Mouse (Mus musculus): ENCODE results near the gene Plk5. TPM values are rescaled to one million over a fixed set of nuclear protein-coding genes. Genes with fewer than 3 reads are reported as not detected.
A peak's percentile ranks its signal among the peaks of the same experiment; 100 is the strongest.
"Not testable (repeated sequence)": the region's sequence is repeated elsewhere in the genome, so short reads cannot be mapped to it uniquely, and the experiment has no call there.

Gene Plk5
- polyA plus RNA-seq, 1 experiment from 2014 or later = 11.0 TPM

GRCm38 (mm10) chr10:80341491-80342304 lies 14.6 kb upstream of the Plk5 start:
- Histone ChIP-seq H3K4me3 (ENCODE audit: low read depth, low read length) (peak overlapping the region; percentile 34; the same call in 1 of the 2 replicates), H3K27ac (ENCODE audit: low read length) (no peak overlapping the region), H3K9ac (ENCODE audit: low read depth, low read length) (no peak overlapping the region), H3K27me3 (ENCODE audit: control insufficient read depth, insufficient read depth, low read depth, low read length) (peaks cover 59% of the 10 kb centered on the region), H3K4me2 (ENCODE audit: low read length) (peak overlapping the region; percentile 59), H3K36me3 (ENCODE audit: control insufficient read depth, insufficient read depth, low read length) (no peaks in the 10 kb centered on the region), H3K4me1 (ENCODE audit: control insufficient read depth, insufficient read depth, low read length) (peaks cover 12% of the 10 kb centered on the region), H3K9me3 (replicated peaks; ENCODE audit: control insufficient read depth, low read length, poor library complexity, severe bottlenecking) (no peaks in the 10 kb centered on the region)
- WGBS = 3% methylated on average over 46 of the region's 47 CpGs
- ATAC-seq = peak; percentile 16; the same call in 1 of the 2 replicates

GRCm38 (mm10) chr10:80342305-80342748 lies 13.9 kb upstream of the Plk5 start:
- Histone ChIP-seq H3K4me1 (ENCODE audit: control insufficient read depth, insufficient read depth, low read length) (peaks cover 12% of the 10 kb centered on the region), H3K36me3 (ENCODE audit: control insufficient read depth, insufficient read depth, low read length) (no peaks in the 10 kb centered on the region), H3K9ac (ENCODE audit: low read depth, low read length) (no peak overlapping the region), H3K4me2 (ENCODE audit: low read length) (peak overlapping the region; percentile 59), H3K9me3 (replicated peaks; ENCODE audit: control insufficient read depth, low read length, poor library complexity, severe bottlenecking) (no peaks in the 10 kb centered on the region), H3K27me3 (ENCODE audit: control insufficient read depth, insufficient read depth, low read depth, low read length) (peaks cover 62% of the 10 kb centered on the region), H3K4me3 (ENCODE audit: low read depth, low read length) (peak overlapping the region; percentile 34), H3K27ac (ENCODE audit: low read length) (no peak overlapping the region)
- peak; percentile 43 for ATAC-seq
- 2% methylated on average over 26 of the region's 26 CpGs for WGBS

DNA sequence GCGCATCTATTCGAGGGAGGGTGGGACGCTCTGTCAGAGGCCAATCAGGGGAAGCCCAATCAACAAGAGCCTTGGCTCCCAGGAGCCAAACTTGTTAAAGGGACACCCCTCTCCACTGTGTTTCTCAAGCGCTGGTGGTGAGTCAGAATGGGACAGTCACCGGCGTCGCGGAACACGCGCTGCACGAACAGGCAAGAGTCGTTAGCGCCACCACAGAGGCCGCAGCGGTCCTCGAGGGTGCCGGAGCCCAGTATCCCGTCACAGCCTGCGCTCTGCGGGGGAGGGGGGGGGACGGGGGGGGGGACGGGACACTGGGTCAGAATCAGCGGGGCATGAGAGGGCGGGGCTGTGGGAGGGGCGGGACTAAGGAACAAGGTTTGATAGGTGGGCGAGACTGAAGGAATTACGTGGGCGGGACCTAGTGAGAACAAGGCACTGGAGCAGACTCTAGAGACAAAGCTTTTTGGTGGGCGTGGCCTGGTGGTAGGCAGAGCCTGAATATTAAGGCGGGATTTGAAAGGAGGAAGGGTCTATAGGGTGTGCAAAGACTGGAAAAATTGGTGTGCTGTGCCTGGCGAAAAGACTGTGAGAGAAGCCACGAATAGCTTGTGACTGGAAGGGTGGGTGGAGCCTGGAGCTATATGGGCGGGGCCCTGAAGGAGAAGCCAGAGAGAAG lies 13.4 kb upstream of the Plk5 start:
- H3K4me3 ChIP-seq (ENCODE audit: low read depth, low read length) = peak overlapping the region; percentile 34
- H3K36me3 ChIP-seq (ENCODE audit: control insufficient read depth, insufficient read depth, low read length) = no peaks in the 10 kb centered on the region
- H3K27ac ChIP-seq (ENCODE audit: low read length) = no peak overlapping the region
- H3K4me1 ChIP-seq (ENCODE audit: control insufficient read depth, insufficient read depth, low read length) = peaks cover 12% of the 10 kb centered on the region
- peak; percentile 71 for ATAC-seq
- no peaks in the 10 kb centered on the region for H3K9me3 ChIP-seq (replicated peaks; ENCODE audit: control insufficient read depth, low read length, poor library complexity, severe bottlenecking)
- peak overlapping the region; percentile 59 for H3K4me2 ChIP-seq (ENCODE audit: low read length)
- H3K9ac ChIP-seq (ENCODE audit: low read depth, low read length) = no peak overlapping the region
- peaks cover 68% of the 10 kb centered on the region for H3K27me3 ChIP-seq (ENCODE audit: control insufficient read depth, insufficient read depth, low read depth, low read length)
- 2% methylated on average over 26 of the region's 33 CpGs for WGBS

- H3K27me3 ChIP-seq (ENCODE audit: control insufficient read depth, insufficient read depth, low read depth, low read length) = peaks cover 73% of the 10 kb centered on the region
- H3K36me3 ChIP-seq (ENCODE audit: control insufficient read depth, insufficient read depth, low read length) = no peaks in the 10 kb centered on the region
- H3K9me3 ChIP-seq (replicated peaks; ENCODE audit: control insufficient read depth, low read length, poor library complexity, severe bottlenecking) = no peaks in the 10 kb centered on the region
- H3K4me1 ChIP-seq (ENCODE audit: control insufficient read depth, insufficient read depth, low read length) = peaks cover 12% of the 10 kb centered on the region
- H3K4me2 ChIP-seq (ENCODE audit: low read length) = peak overlapping the region; percentile 59
- WGBS = 28% methylated on average over 13 of the region's 13 CpGs
- no peak overlapping the region for H3K27ac ChIP-seq (ENCODE audit: low read length)
- H3K4me3 ChIP-seq (ENCODE audit: low read depth, low read length) = peak overlapping the region; percentile 34
- ATAC-seq = peak; percentile 4; the same call in 1 of the 2 replicates
- 0 out of 2 replicates have a peak overlapping the region, but pooled peaks have one; percentile 3 for H3K9ac ChIP-seq (ENCODE audit: low read depth, low read length)
These were observed 12.8 kb upstream of the Plk5 start for GRCm38 (mm10) chr10:80343425-80343895.

DNA sequence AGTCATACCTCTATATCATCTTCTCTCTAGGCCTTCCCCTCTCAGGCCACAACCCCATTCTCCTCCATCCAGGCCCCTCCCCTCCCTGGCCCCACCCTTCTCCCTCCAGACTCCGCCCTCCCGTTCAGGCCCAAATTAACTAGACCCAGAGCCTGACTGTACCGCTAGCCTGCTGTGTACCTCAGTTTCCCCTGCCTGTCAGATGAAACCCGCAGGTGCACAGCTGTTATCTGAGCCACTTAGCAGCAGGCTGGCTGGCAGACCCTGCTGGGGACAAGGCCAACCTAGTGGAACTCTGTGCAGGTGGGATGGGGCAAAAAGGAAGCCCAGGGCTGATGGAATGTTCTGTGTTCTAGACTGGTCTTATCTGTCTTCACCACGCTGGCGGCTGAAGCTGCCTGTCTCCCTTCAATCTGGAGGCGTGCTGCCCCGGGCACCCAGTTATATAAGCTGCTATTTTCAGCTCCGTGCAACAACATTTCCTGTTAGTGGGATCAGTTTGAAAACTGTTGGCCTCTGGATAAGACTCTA lies 12.1 kb upstream of the Plk5 start:
- ATAC-seq = no peak
- H3K9ac ChIP-seq (ENCODE audit: low read depth, low read length) = no peak overlapping the region
- 44% methylated on average over 9 of the region's 9 CpGs for WGBS
- H3K4me3 ChIP-seq (ENCODE audit: low read depth, low read length) = no peak overlapping the region
- H3K9me3 ChIP-seq (replicated peaks; ENCODE audit: control insufficient read depth, low read length, poor library complexity, severe bottlenecking) = no peaks in the 10 kb centered on the region
- H3K27me3 ChIP-seq (ENCODE audit: control insufficient read depth, insufficient read depth, low read depth, low read length) = peaks cover 81% of the 10 kb centered on the region
- no peak overlapping the region for H3K4me2 ChIP-seq (ENCODE audit: low read length)
- H3K27ac ChIP-seq (ENCODE audit: low read length) = no peak overlapping the region
- peaks cover 12% of the 10 kb centered on the region for H3K4me1 ChIP-seq (ENCODE audit: control insufficient read depth, insufficient read depth, low read length)
- no peaks in the 10 kb centered on the region for H3K36me3 ChIP-seq (ENCODE audit: control insufficient read depth, insufficient read depth, low read length)

GRCm38 (mm10) chr10:80345122-80345521 lies 11.1 kb upstream of the Plk5 start:
- WGBS = under 1% methylated on average over 16 of the region's 16 CpGs

DNA sequence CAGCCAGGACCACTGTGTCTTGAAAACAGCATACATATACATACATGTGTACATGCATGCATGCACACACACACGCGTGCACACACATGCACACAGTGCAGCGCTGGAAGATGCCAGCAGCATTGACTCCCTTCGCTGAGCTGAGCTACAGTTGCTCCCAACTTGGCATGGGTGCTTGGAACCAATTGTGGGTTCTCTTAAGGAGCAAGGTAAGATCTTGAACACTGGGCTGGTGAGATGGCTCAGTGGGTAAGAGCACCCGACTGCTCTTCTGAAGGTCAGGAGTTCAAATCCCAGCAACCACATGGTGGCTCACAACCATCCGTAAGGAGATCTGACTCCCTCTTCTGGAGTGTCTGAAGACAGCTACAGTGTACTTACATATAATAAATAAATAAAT lies 10.3 kb upstream of the Plk5 start:
- H3K4me1 ChIP-seq (ENCODE audit: control insufficient read depth, insufficient read depth, low read length) = peaks cover 12% of the 10 kb centered on the region
- H3K4me3 ChIP-seq (ENCODE audit: low read depth, low read length); H3K36me3 ChIP-seq (ENCODE audit: control insufficient read depth, insufficient read depth, low read length); H3K27ac ChIP-seq (ENCODE audit: low read length); H3K4me2 ChIP-seq (ENCODE audit: low read length); H3K9me3 ChIP-seq (replicated peaks; ENCODE audit: control insufficient read depth, low read length, poor library complexity, severe bottlenecking); ATAC-seq; H3K9ac ChIP-seq (ENCODE audit: low read depth, low read length): not testable (repeated sequence)
- H3K27me3 ChIP-seq (ENCODE audit: control insufficient read depth, insufficient read depth, low read depth, low read length) = peaks cover 89% of the 10 kb centered on the region
- 75% methylated on average over 5 of the region's 6 CpGs for WGBS

More at GRCm38 (mm10) chr10:80345122-80345521, 11.1 kb upstream of the Plk5 start:
- Histone ChIP-seq H3K4me3 (ENCODE audit: low read depth, low read length) (no peak overlapping the region), H3K4me2 (ENCODE audit: low read length) (no peak overlapping the region), H3K27ac (ENCODE audit: low read length) (no peak overlapping the region), H3K36me3 (ENCODE audit: control insufficient read depth, insufficient read depth, low read length) (no peaks in the 10 kb centered on the region), H3K27me3 (ENCODE audit: control insufficient read depth, insufficient read depth, low read depth, low read length) (peaks cover 89% of the 10 kb centered on the region), H3K9ac (ENCODE audit: low read depth, low read length) (no peak overlapping the region), H3K9me3 (replicated peaks; ENCODE audit: control insufficient read depth, low read length, poor library complexity, severe bottlenecking) (no peaks in the 10 kb centered on the region), H3K4me1 (ENCODE audit: control insufficient read depth, insufficient read depth, low read length) (peaks cover 12% of the 10 kb centered on the region)
- ATAC-seq = no peak

DNA sequence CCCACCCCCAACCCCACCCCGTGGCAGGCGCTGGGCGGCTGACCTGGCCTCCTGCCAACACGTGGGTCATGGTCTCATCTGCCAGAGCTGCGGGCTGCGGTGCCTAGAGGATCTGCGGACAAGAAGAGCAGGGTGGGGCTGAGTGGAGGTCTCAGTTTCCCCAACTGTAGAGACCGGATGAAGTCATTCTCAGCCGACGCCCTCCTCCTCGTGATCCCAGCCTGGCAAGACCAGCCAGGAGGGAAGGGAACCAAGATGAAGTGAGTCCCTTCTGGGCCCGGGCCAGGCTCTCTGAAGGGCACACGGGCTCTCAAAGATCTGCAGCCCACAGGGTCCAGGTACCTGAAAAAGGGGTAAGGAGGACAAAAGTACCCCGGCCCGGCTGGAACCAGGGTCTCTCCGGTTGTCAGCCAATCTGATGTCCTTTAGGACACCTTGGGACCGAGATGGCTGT lies 8.7 kb upstream of the Plk5 start:
- no peak overlapping the region for H3K4me2 ChIP-seq (ENCODE audit: low read length)
- peaks cover 6% of the 10 kb centered on the region for H3K4me1 ChIP-seq (ENCODE audit: control insufficient read depth, insufficient read depth, low read length)
- H3K27me3 ChIP-seq (ENCODE audit: control insufficient read depth, insufficient read depth, low read depth, low read length) = peaks cover 82% of the 10 kb centered on the region
- ATAC-seq = no peak
- WGBS = 13% methylated on average over 17 of the region's 17 CpGs
- H3K36me3 ChIP-seq (ENCODE audit: control insufficient read depth, insufficient read depth, low read length) = no peaks in the 10 kb centered on the region
- H3K4me3 ChIP-seq (ENCODE audit: low read depth, low read length) = no peak overlapping the region; the same call in 1 of the 2 replicates
- no peak overlapping the region for H3K27ac ChIP-seq (ENCODE audit: low read length)
- H3K9me3 ChIP-seq (replicated peaks; ENCODE audit: control insufficient read depth, low read length, poor library complexity, severe bottlenecking) = no peaks in the 10 kb centered on the region
- no peak overlapping the region for H3K9ac ChIP-seq (ENCODE audit: low read depth, low read length)
